Mouse (Mus musculus): ENCODE results near the gene Ccer2. TPM values are rescaled to one million over a fixed set of nuclear protein-coding genes. Genes with fewer than 3 reads are reported as not detected.

The Ccer2 gene
- polyA plus RNA-seq, 1 experiment from 2014 or later, result not detected

GRCm38 (mm10) chr7:28766173-28766879 is 10.4 kb downstream of the Ccer2 start, which contains the start of gene Sirt2:
Sirt2 (plus strand) TSS chr7:28766735.
- H3K9me3 ChIP-seq (replicated peaks; ENCODE audit: control insufficient read depth, low read length), result no peaks in the 10 kb centered on the region
- peaks cover 11% of the 10 kb centered on the region; the same call in 1 of the 2 replicates for H3K4me1 ChIP-seq (ENCODE audit: control insufficient read depth, insufficient read depth, low read length)
- peaks cover 4% of the 10 kb centered on the region for H3K36me3 ChIP-seq (ENCODE audit: control insufficient read depth, insufficient read depth, low read length)
- ATAC-seq (replicated peaks; ENCODE audit: insufficient number of reproducible peaks, low FRiP score, low TSS enrichment), result peak; percentile 97
- under 1% methylated on average over 45 of the region's 45 CpGs for WGBS (ENCODE audit: insufficient replicate concordance)
- H3K27me3 ChIP-seq (ENCODE audit: control insufficient read depth, insufficient read depth, low read length), result no peaks in the 10 kb centered on the region
- H3K4me3 ChIP-seq (ENCODE audit: low read depth, low read length), result peak within 1 kb of the TSS; percentile 75
- peak within 1 kb of the TSS; percentile 75 for H3K4me2 ChIP-seq
- H3K9ac ChIP-seq (ENCODE audit: low read depth, low read length), result peak within 1 kb of the TSS; percentile 73
- no peak within 1 kb of the TSS for H3K27ac ChIP-seq (ENCODE audit: low read depth, low read length)

GRCm38 (mm10) chr7:28766910-28767309 is 10.9 kb downstream of the Ccer2 start:
- H3K4me3 ChIP-seq (ENCODE audit: low read depth, low read length), result peak overlapping the region; percentile 75
- H3K4me2 ChIP-seq, result peak overlapping the region; percentile 72
- H3K9me3 ChIP-seq (replicated peaks; ENCODE audit: control insufficient read depth, low read length), result no peaks in the 10 kb centered on the region
- H3K27me3 ChIP-seq (ENCODE audit: control insufficient read depth, insufficient read depth, low read length), result no peaks in the 10 kb centered on the region
- WGBS (ENCODE audit: insufficient replicate concordance), result 4% methylated on average over 14 of the region's 14 CpGs
- H3K27ac ChIP-seq (ENCODE audit: low read depth, low read length), result no peak overlapping the region
- H3K9ac ChIP-seq (ENCODE audit: low read depth, low read length), result peak overlapping the region; percentile 73
- H3K36me3 ChIP-seq (ENCODE audit: control insufficient read depth, insufficient read depth, low read length), result peaks cover 1% of the 10 kb centered on the region
- H3K4me1 ChIP-seq (ENCODE audit: control insufficient read depth, insufficient read depth, low read length), result peaks cover 11% of the 10 kb centered on the region; the same call in 1 of the 2 replicates
- ATAC-seq (replicated peaks; ENCODE audit: insufficient number of reproducible peaks, low FRiP score, low TSS enrichment), result no peak

DNA sequence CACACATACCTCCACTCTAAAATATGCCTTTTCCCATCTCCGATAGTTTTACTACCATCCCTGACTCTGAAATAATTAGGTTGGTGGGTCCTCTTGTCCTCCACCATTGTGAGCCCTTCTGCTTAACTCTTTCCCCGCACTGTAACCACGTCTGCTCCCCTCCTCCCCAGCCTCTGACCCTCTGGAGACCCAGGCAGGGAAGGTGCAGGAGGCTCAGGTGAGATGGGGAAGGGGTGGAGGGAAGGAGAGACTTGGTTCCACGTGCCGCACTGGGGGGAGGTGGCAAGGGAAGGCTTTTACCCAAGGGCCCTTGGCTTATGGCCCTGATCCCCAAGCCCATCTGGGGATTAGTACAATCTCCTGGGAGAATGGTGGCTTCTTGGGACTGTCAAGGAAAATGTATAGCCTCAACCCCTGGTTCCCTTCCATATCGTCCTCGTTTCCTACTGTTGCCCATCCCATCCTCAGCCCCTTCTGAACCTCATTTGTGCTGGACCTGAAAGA is 11.5 kb downstream of the Ccer2 start, which contains the start of gene Nfkbib:
Nfkbib (minus strand) TSS at position 51 of the 504 bp plus-strand sequence.
- H3K9me3 ChIP-seq (replicated peaks; ENCODE audit: control insufficient read depth, low read length), result no peaks in the 10 kb centered on the region
- 59% methylated on average over 7 of the region's 7 CpGs for WGBS (ENCODE audit: insufficient replicate concordance)
- no peak for ATAC-seq (replicated peaks; ENCODE audit: insufficient number of reproducible peaks, low FRiP score, low TSS enrichment)

GRCm38 (mm10) chr7:28769414-28769958 is 13.5 kb downstream of the Ccer2 start:
- Histone ChIP-seq H3K4me3 (ENCODE audit: low read depth, low read length) (no peak overlapping the region), H3K9ac (ENCODE audit: low read depth, low read length) (no peak overlapping the region), H3K36me3 (ENCODE audit: control insufficient read depth, insufficient read depth, low read length) (peaks cover 4% of the 10 kb centered on the region; the same call in 1 of the 2 replicates), H3K27me3 (ENCODE audit: control insufficient read depth, insufficient read depth, low read length) (no peaks in the 10 kb centered on the region), H3K4me2 (no peak overlapping the region), H3K9me3 (replicated peaks; ENCODE audit: control insufficient read depth, low read length) (no peaks in the 10 kb centered on the region), H3K4me1 (ENCODE audit: control insufficient read depth, insufficient read depth, low read length) (peaks cover 11% of the 10 kb centered on the region; the same call in 1 of the 2 replicates), H3K27ac (ENCODE audit: low read depth, low read length) (no peak overlapping the region)
- no peak for ATAC-seq (replicated peaks; ENCODE audit: insufficient number of reproducible peaks, low FRiP score, low TSS enrichment)
- 90% methylated on average over 9 of the region's 9 CpGs for WGBS (ENCODE audit: insufficient replicate concordance)

More for the DNA sequence above, 11.5 kb downstream of the Ccer2 start, which contains the start of gene Nfkbib:
- Histone ChIP-seq H3K4me2 (peak within 1 kb of the TSS; percentile 72), H3K4me3 (ENCODE audit: low read depth, low read length) (peak within 1 kb of the TSS; percentile 75), H3K4me1 (ENCODE audit: control insufficient read depth, insufficient read depth, low read length) (peaks cover 11% of the 10 kb centered on the region; the same call in 1 of the 2 replicates), H3K27me3 (ENCODE audit: control insufficient read depth, insufficient read depth, low read length) (no peaks in the 10 kb centered on the region), H3K9ac (ENCODE audit: low read depth, low read length) (peak within 1 kb of the TSS; percentile 73), H3K27ac (ENCODE audit: low read depth, low read length) (no peak within 1 kb of the TSS), H3K36me3 (ENCODE audit: control insufficient read depth, insufficient read depth, low read length) (peaks cover 4% of the 10 kb centered on the region; the same call in 1 of the 2 replicates)

DNA sequence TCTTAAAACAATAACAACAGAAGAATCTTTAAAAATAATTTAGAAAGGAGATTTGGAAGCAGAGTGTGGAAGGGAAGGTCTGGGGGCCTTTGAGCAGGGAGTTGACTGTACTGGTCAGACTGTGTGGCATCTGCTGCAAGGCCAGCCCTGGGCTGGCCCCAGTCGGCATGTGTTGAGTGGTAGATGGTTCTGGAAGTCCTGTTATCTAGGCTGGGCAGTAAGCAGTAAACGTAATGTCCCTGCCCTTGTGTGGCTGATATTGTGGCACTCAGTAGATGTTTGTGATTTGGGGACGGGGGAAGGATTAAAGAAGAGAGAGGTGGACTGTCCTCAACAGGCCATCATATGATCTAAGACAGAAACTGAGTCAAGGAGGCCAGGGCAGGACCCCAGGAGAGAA is 14.3 kb downstream of the Ccer2 start:
- H3K4me3 ChIP-seq (ENCODE audit: low read depth, low read length), result no peak overlapping the region
- no peak overlapping the region for H3K27ac ChIP-seq (ENCODE audit: low read depth, low read length)
- no peaks in the 10 kb centered on the region for H3K9me3 ChIP-seq (replicated peaks; ENCODE audit: control insufficient read depth, low read length)
- ATAC-seq (replicated peaks; ENCODE audit: insufficient number of reproducible peaks, low FRiP score, low TSS enrichment), result no peak
- peaks cover 11% of the 10 kb centered on the region; the same call in 1 of the 2 replicates for H3K4me1 ChIP-seq (ENCODE audit: control insufficient read depth, insufficient read depth, low read length)
- H3K36me3 ChIP-seq (ENCODE audit: control insufficient read depth, insufficient read depth, low read length), result peaks cover 4% of the 10 kb centered on the region; the same call in 1 of the 2 replicates
- WGBS (ENCODE audit: insufficient replicate concordance), result 72% methylated on average over 3 of the region's 3 CpGs
- no peak overlapping the region for H3K4me2 ChIP-seq
- no peak overlapping the region for H3K9ac ChIP-seq (ENCODE audit: low read depth, low read length)
- no peaks in the 10 kb centered on the region for H3K27me3 ChIP-seq (ENCODE audit: control insufficient read depth, insufficient read depth, low read length)

GRCm38 (mm10) chr7:28771867-28772266 is 15.9 kb downstream of the Ccer2 start:
- Histone ChIP-seq H3K4me1 (ENCODE audit: control insufficient read depth, insufficient read depth, low read length) (peaks cover 6% of the 10 kb centered on the region; the same call in 1 of the 2 replicates), H3K9ac (ENCODE audit: low read depth, low read length) (no peak overlapping the region), H3K27me3 (ENCODE audit: control insufficient read depth, insufficient read depth, low read length) (no peaks in the 10 kb centered on the region), H3K36me3 (ENCODE audit: control insufficient read depth, insufficient read depth, low read length) (peaks cover 4% of the 10 kb centered on the region; the same call in 1 of the 2 replicates), H3K27ac (ENCODE audit: low read depth, low read length) (no peak overlapping the region), H3K4me2 (no peak overlapping the region), H3K9me3 (replicated peaks; ENCODE audit: control insufficient read depth, low read length) (no peaks in the 10 kb centered on the region), H3K4me3 (ENCODE audit: low read depth, low read length) (no peak overlapping the region)
- 91% methylated on average over 11 of the region's 11 CpGs for WGBS (ENCODE audit: insufficient replicate concordance)
- ATAC-seq (replicated peaks; ENCODE audit: insufficient number of reproducible peaks, low FRiP score, low TSS enrichment), result no peak

DNA sequence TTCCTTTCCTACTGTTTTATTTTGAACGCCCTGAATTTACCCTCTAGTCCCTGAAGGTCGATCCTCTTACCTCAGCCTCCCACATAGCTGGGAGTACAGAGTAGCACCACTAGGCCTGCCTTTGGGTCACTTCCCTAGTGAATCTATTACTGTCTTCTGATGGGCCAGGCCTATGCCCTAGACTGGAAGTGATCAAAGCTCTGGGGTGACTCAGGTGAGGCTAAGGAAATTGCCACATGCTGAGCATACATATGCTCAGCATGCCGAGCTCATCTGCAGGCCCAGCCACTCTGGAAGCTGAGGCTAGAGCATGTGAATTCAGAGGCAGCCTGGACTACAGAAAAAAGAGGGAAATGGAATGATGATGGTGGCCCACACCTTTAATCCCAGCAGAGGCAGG is 17.2 kb downstream of the Ccer2 start:
- Histone ChIP-seq H3K27ac (ENCODE audit: low read depth, low read length) (no peak overlapping the region), H3K9me3 (replicated peaks; ENCODE audit: control insufficient read depth, low read length) (no peaks in the 10 kb centered on the region), H3K4me1 (ENCODE audit: control insufficient read depth, insufficient read depth, low read length) (no peaks in the 10 kb centered on the region), H3K36me3 (ENCODE audit: control insufficient read depth, insufficient read depth, low read length) (peaks cover 4% of the 10 kb centered on the region; the same call in 1 of the 2 replicates), H3K27me3 (ENCODE audit: control insufficient read depth, insufficient read depth, low read length) (no peaks in the 10 kb centered on the region), H3K4me2 (no peak overlapping the region), H3K9ac (ENCODE audit: low read depth, low read length) (no peak overlapping the region), H3K4me3 (ENCODE audit: low read depth, low read length) (no peak overlapping the region)
- 53% methylated on average over 3 of the region's 3 CpGs for WGBS (ENCODE audit: insufficient replicate concordance)
- no peak for ATAC-seq (replicated peaks; ENCODE audit: insufficient number of reproducible peaks, low FRiP score, low TSS enrichment)

- ATAC-seq (replicated peaks; ENCODE audit: insufficient number of reproducible peaks, low FRiP score, low TSS enrichment), result no peak
- H3K9ac ChIP-seq (ENCODE audit: low read depth, low read length), result no peak overlapping the region
Measured at GRCm38 (mm10) chr7:28774164-28774563, 18.2 kb downstream of the Ccer2 start.

More at GRCm38 (mm10) chr7:28774164-28774563, 18.2 kb downstream of the Ccer2 start:
- Histone ChIP-seq H3K4me2 (no peak overlapping the region), H3K4me3 (ENCODE audit: low read depth, low read length) (no peak overlapping the region), H3K4me1 (ENCODE audit: control insufficient read depth, insufficient read depth, low read length) (no peaks in the 10 kb centered on the region), H3K36me3 (ENCODE audit: control insufficient read depth, insufficient read depth, low read length) (peaks cover 4% of the 10 kb centered on the region; the same call in 1 of the 2 replicates), H3K27ac (ENCODE audit: low read depth, low read length) (no peak overlapping the region), H3K9me3 (replicated peaks; ENCODE audit: control insufficient read depth, low read length) (no peaks in the 10 kb centered on the region), H3K27me3 (ENCODE audit: control insufficient read depth, insufficient read depth, low read length) (no peaks in the 10 kb centered on the region)
- 80% methylated on average over 12 of the region's 12 CpGs for WGBS (ENCODE audit: insufficient replicate concordance)
